Mouse (Mus musculus): Measurements from ENCODE around the gene Iscu.

The Iscu gene

GRCm38 (mm10) chr5:113772450-113772895 is at the start of gene Iscu, which contains the start of gene Sart3:
Gene Iscu (plus strand): TSS chr5:113772748.
Gene Sart3 (minus strand): TSS chr5:113772510.
- peak; percentile 90 for DNase-seq (ENCODE audit: low read depth, low spot score)

GRCm38 (mm10) chr5:113723567-113724237 is 48.8 kb upstream of the Iscu start:
- DNase-seq (ENCODE audit: low read depth, low spot score) = no peak

GRCm38 (mm10) chr5:113724446-113724845 is 48.1 kb upstream of the Iscu start, which contains the start of gene 1700069L16Rik:
Gene 1700069L16Rik (minus strand): TSS chr5:113724772.
- DNase-seq (ENCODE audit: low read depth, low spot score) = peak; percentile 60

GRCm38 (mm10) chr5:113725417-113725816 is 47.1 kb upstream of the Iscu start:
- no peak for DNase-seq (ENCODE audit: low read depth, low spot score)

- no peak for DNase-seq (ENCODE audit: low read depth, low spot score)
These were observed 45.9 kb upstream of the Iscu start for GRCm38 (mm10) chr5:113726618-113727017.

- no peak for DNase-seq (ENCODE audit: low read depth, low spot score)
These were observed 45.3 kb upstream of the Iscu start for GRCm38 (mm10) chr5:113727238-113727637.

- DNase-seq (ENCODE audit: low read depth, low spot score) = no peak
These were observed 44.5 kb upstream of the Iscu start for GRCm38 (mm10) chr5:113728011-113728410.

GRCm38 (mm10) chr5:113728691-113729090 is 43.9 kb upstream of the Iscu start:
- DNase-seq (ENCODE audit: low read depth, low spot score) = no peak

- DNase-seq (ENCODE audit: low read depth, low spot score) = no peak
These were observed 41.9 kb upstream of the Iscu start for GRCm38 (mm10) chr5:113730641-113731121.

GRCm38 (mm10) chr5:113731174-113731573 is 41.4 kb upstream of the Iscu start:
- no peak for DNase-seq (ENCODE audit: low read depth, low spot score)

GRCm38 (mm10) chr5:113732182-113732581 is 40.4 kb upstream of the Iscu start:
- no peak for DNase-seq (ENCODE audit: low read depth, low spot score)

GRCm38 (mm10) chr5:113734376-113734775 is 38.2 kb upstream of the Iscu start:
- no peak for DNase-seq (ENCODE audit: low read depth, low spot score)

GRCm38 (mm10) chr5:113735023-113735344 is 37.6 kb upstream of the Iscu start:
- no peak for DNase-seq (ENCODE audit: low read depth, low spot score)

GRCm38 (mm10) chr5:113735345-113736112 is 37.0 kb upstream of the Iscu start, which contains the start of gene Ficd:
Gene Ficd (plus strand): TSS chr5:113735803.
- DNase-seq (ENCODE audit: low read depth, low spot score) = peak; percentile 91

GRCm38 (mm10) chr5:113736113-113736502 is 36.4 kb upstream of the Iscu start:
- no peak for DNase-seq (ENCODE audit: low read depth, low spot score)

GRCm38 (mm10) chr5:113736522-113737164 is 35.9 kb upstream of the Iscu start:
- DNase-seq (ENCODE audit: low read depth, low spot score) = no peak

- DNase-seq (ENCODE audit: low read depth, low spot score) = no peak
These were observed 34.8 kb upstream of the Iscu start for GRCm38 (mm10) chr5:113737607-113738237.

- no peak for DNase-seq (ENCODE audit: low read depth, low spot score)
These were observed 24.9 kb upstream of the Iscu start for GRCm38 (mm10) chr5:113747629-113748028.

GRCm38 (mm10) chr5:113748556-113749331 is 23.8 kb upstream of the Iscu start:
- no peak for DNase-seq (ENCODE audit: low read depth, low spot score)

GRCm38 (mm10) chr5:113751521-113752157 is 20.9 kb upstream of the Iscu start:
- no peak for DNase-seq (ENCODE audit: low read depth, low spot score)

Data from retina, adult 2 months (tissue).